Mouse (Mus musculus) MEL-GATA-1-ER (cell line): ENCODE data around the gene Iqsec3.

ENCODE experiments used
- DNase-seq: peaks from one replicate; pipeline ENCODE4 v3.0.0-alpha.2; 2012; ENCODE audit warnings: low read depth; ENCODE audit errors: extremely low read depth

The Iqsec3 gene

DNA sequence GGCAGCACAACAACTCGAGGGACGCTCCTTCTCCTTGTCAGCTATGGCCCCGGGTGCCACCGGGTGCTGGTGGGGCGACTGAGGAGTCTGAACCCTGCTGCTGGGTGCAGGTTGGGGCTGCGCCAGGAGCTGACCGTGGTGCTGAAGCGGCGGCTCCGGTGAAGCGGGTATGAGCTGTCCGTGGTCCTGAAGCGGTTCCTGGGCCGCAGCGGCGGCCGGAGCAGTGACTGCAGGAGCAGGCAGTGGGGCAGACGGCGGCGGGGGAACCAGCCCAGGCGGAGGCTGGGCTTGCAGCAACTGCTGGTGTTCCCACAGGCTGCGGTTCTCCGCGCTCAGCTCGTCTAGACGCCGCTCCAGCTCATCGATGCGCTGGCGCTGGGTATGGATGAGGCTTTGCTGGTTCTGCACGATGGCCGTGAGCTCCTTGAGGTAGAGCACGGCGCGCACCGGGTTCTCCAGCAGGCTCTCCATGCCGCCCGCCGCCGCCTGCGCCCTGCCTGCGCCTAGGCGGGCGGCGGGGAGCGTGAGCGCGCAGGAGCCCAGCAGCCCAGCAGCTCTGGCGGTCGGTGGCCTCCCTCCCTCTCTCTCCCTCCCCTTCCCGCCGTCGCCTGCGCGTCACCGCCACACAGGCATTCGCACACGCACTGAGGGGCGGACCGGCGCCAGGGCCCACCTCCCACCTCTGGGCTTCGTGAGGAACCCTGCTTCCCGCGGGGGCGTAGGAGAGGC lies at the start of gene Iqsec3:
Iqsec3 (minus strand) TSS at position 586 of the 729 bp plus-strand sequence.
- no peak for DNase-seq

GRCm38 (mm10) chr6:121522106-121522705 lies 48.7 kb upstream of the Iqsec3 start:
- DNase-seq, result no peak

GRCm38 (mm10) chr6:121521030-121521429 lies 47.6 kb upstream of the Iqsec3 start:
- no peak for DNase-seq

DNA sequence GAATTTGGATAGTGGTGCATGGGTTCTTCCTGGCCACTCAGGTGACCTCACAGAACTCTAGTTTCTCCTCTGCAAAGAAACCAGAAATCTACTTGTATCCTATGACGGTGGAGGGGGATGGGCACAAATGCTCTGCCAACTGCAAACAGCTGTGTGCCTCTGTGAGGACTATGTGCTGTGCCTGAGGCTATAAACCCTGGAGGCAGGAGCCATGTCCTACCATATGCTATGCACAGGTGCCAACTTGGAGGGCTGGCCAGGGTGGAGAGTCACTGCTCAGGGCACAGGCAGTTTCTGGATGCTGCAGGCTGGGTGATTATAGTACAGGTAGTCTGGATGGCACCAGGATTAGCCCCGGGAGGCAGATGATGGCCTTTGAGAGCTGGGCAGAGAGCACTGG lies 46.4 kb upstream of the Iqsec3 start:
- DNase-seq, result no peak

GRCm38 (mm10) chr6:121519266-121519810 lies 45.9 kb upstream of the Iqsec3 start:
- DNase-seq, result no peak

- DNase-seq, result no peak
These were observed 44.2 kb upstream of the Iqsec3 start for GRCm38 (mm10) chr6:121517726-121518125.

GRCm38 (mm10) chr6:121510381-121510780 lies 36.9 kb upstream of the Iqsec3 start:
- DNase-seq, result no peak

GRCm38 (mm10) chr6:121509871-121510270 lies 36.4 kb upstream of the Iqsec3 start:
- no peak for DNase-seq

DNA sequence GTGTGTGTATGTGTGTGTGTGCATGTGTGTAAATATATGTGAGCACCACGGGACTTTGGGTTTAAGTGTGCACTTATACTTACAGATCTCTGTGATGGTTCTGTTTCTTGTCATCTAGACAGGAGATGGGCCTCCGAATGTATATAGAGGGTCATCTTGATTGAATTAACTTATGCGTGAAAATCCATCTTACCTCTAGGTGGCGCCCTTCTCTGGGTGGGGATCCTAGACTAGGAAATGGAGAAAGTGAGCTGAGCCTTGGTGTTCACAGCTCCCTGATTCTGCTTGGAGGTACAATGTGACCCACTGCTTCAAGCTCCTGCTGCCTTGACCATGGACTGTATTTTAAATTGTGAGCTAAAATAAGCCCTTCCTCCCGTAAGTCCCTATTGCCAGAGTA lies 34.8 kb upstream of the Iqsec3 start:
- no peak for DNase-seq

DNA sequence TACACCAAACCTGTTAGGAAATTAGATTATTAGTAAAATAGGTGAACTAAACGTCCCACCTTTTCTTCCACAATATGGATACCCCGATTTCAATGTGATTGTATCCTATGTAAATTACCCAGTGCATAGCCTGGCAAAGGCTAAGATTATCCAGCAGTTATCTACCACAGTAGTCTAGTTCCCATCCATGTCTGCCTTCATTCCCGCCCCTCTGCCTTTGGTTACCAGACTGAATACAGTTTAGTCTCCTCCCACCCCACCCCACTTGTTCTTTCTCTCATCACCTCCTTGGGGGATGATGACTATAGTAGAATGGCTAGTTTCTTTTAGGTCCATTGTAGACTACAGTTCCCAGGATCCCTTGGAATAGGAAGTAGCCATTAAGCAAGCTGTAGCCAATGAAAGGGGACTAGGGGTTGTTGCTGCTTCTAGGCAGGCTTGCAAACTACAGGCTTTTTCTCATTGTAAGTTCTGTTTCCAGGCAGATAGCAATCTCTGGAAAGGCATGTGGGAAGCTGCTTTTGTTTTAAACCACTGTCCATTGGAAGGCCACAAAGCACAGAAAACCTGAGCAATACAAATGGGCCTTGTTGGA lies 27.7 kb upstream of the Iqsec3 start:
- DNase-seq, result no peak

DNA sequence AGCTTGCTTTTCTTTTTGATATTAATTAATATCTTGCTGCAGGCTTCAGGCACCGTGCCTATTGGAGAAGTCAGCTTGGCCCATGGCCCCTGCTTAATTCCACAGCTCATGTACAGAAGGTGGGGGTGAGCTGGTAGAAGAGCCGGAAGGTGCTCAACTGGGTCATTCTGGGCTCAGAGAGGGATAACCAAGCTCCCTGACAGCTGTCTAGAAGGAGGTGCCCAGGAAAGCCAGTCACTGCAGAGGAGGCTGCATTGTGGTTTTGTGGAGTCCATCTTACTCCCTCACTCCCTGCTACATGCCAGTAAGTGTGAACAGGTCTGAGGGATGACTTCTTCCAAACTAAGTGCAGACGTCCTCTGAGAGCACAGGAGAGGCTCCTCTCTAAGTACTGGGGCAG lies 26.4 kb upstream of the Iqsec3 start:
- DNase-seq, result no peak

GRCm38 (mm10) chr6:121498819-121499535 lies 25.5 kb upstream of the Iqsec3 start:
- no peak for DNase-seq

GRCm38 (mm10) chr6:121495606-121496005 lies 22.1 kb upstream of the Iqsec3 start:
- DNase-seq, result no peak

DNA sequence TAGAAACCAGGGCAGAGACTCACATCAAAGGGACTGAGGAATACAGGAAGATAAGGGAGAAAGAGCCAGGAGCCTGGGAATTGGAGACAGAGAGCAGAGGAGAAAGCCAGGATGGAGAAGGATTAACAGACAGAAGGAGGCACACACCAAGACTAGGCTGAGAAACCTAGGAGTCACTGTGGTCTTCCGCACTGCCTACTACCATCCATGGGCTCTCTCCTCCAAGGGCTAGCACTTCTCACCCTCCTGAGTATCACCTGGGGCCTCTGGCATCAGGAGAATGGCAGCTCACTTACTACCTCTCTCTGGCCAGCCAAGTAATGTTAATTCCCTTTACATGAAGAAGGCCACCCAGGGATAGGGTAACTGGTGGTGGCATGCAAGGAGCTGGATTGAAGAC lies 21.5 kb upstream of the Iqsec3 start:
- no peak for DNase-seq

DNA sequence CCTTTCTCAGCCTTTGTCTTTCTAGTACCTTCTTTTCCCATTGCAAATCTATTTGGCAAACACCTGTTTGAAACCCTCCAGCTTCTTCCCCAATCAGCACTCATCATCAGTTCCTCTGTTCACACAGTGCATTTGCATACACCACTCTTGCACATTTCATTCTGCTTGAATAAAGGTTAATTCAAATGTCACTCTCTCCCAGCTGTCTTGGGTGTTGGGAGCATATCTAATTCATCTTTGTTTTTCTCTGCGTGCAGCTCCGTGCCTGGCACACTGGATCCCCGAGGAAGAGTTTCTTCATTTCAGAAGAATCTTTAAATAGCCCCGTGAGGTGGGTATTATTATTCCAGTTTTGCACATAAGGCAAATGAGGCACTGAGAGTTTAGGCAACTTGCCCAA lies 20.8 kb upstream of the Iqsec3 start:
- DNase-seq, result no peak

DNA sequence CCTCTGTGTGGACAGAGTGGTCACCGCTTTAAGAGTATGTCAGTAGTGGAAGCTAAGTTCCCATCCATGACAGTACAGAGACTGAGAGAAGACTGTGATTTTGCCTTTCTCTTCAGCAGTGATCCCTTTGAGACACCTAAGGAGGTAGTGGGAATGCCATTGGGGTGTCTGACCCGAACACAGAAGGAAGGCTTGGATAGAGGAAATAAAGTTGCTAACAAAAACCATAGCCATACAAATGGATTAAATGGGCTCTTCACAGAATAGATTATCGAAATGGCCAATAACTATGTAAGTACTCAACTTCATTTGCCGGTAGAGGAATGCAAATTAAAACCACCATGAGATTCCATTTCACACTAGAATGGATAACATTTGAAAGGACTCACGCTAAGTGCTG lies 17.9 kb upstream of the Iqsec3 start:
- no peak for DNase-seq

DNA sequence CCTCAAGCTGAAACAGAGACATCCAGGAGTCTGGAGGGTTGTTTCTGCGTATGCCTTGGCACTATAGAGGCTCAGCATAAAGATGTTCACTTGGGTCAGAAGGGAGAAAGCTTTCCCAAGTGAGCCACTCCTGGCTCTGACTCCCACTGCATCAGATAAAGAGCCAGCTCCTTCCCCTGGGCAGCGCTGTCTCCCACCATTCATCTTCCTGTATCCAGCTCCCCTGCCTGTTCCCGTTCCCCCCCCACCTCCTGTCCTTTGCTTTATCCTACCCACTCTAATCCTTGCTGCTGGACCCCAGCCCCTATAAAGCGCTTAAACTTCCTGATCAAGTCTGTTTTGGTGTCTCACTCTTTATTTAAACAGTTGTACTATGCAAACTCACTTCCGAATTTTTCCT lies 1.2 kb downstream of the Iqsec3 start:
- DNase-seq, result no peak

DNA sequence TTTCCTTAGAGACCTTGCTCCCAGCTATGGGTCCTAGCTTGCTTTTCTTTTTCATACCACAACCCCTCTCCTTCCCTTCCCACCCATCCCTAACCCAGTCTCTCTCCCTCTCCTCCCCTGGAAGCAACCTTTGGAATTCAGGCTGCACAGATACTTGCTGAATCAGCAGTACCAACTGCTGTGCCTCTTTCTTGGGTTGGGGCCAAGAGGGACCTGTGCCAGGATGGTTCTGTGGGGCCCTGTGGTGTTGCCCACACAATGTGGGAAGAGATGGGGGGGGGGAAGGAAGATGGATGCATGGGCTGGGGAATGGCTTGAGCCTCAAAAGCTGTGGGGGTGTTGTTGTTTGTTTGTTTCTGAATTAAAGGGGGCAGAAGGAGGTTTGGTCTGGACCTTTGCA lies 5.2 kb downstream of the Iqsec3 start:
- no peak for DNase-seq

GRCm38 (mm10) chr6:121462628-121463340 lies 10.7 kb downstream of the Iqsec3 start:
- no peak for DNase-seq

DNA sequence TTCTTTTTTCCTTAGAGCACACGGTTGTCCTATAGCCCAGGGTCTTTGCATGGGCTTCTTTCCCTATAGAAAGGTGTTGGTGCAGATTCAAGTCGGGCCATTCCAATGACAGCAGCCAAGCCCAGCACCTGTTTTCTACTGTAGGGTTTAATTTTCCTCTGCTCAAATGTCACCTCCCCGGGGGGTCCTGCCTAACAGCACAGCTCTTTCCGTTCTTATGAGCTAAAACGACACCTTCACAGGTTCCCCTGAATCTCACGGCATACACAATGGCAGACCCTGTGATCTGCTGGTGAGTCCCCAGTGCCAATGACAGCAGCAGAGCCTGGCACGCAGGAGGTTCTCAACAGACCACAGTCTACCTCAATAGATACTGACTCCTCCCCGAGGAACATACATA lies 16.1 kb downstream of the Iqsec3 start:
- DNase-seq, result no peak

DNA sequence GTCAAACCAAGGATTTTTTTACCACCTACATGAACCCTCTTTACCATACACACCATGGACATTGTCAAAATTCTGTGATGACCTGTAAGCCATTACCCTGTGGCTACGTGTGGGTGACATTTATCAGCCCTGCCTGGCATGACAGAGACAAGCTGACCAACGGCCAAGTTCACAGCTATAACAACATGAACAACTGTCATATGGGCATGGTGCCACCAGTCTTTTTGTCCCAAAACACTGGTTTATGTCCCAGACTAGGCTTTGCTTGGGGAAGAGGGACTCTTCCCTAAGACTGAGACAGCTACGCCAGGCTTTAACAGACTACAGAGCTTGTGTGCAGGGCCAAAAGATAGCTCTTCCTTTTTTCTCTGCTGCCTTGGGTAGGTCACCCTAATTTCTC lies 16.8 kb downstream of the Iqsec3 start:
- no peak for DNase-seq
